Mouse (Mus musculus) R1 (cell line): ENCODE measurements around the gene Hgd.
"Not testable (repeated sequence)": the region's sequence is repeated elsewhere in the genome, so short reads cannot be mapped to it uniquely, and the experiment has no call there.

Experiments used
- DNase-seq: peaks from one replicate; pipeline ENCODE4 v3.0.0-alpha.2; 2018; ENCODE audit warnings: low read depth, low spot score

Gene Hgd

GRCm38 (mm10) chr16:37628336-37628735 lies 48.4 kb downstream of the Hgd start:
- DNase-seq = no peak

GRCm38 (mm10) chr16:37629011-37629410 lies 49.1 kb downstream of the Hgd start:
- no peak for DNase-seq

- no peak for DNase-seq
These were observed 54.6 kb downstream of the Hgd start for GRCm38 (mm10) chr16:37634578-37634977.

- DNase-seq = no peak
These were observed 55.1 kb downstream of the Hgd start for GRCm38 (mm10) chr16:37635095-37635494.

GRCm38 (mm10) chr16:37636107-37636506 lies 56.2 kb downstream of the Hgd start:
- DNase-seq = peak; percentile 31

GRCm38 (mm10) chr16:37637802-37638201 lies 57.8 kb downstream of the Hgd start:
- no peak for DNase-seq

GRCm38 (mm10) chr16:37640522-37640921 lies 60.6 kb downstream of the Hgd start:
- not testable (repeated sequence) for DNase-seq

GRCm38 (mm10) chr16:37644486-37644885 lies 64.5 kb downstream of the Hgd start:
- DNase-seq = no peak

- no peak for DNase-seq
These were observed 65.3 kb downstream of the Hgd start for GRCm38 (mm10) chr16:37645211-37645610.

GRCm38 (mm10) chr16:37645799-37646198 lies 65.8 kb downstream of the Hgd start:
- DNase-seq = no peak

GRCm38 (mm10) chr16:37647067-37647466 lies 67.1 kb downstream of the Hgd start:
- no peak for DNase-seq

GRCm38 (mm10) chr16:37647936-37648335 lies 68.0 kb downstream of the Hgd start:
- DNase-seq = no peak

- DNase-seq = no peak
These were observed 69.1 kb downstream of the Hgd start for GRCm38 (mm10) chr16:37649068-37649467.

- DNase-seq = peak; percentile 80
These were observed 71.5 kb downstream of the Hgd start for GRCm38 (mm10) chr16:37651467-37651866.

GRCm38 (mm10) chr16:37652654-37653053 lies 72.7 kb downstream of the Hgd start:
- no peak for DNase-seq

GRCm38 (mm10) chr16:37653058-37653457 lies 73.1 kb downstream of the Hgd start:
- DNase-seq = no peak

- DNase-seq = peak; percentile 98
These were observed 74.0 kb downstream of the Hgd start, which contains the start of gene Ndufb4 for GRCm38 (mm10) chr16:37653731-37654657. Gene Ndufb4, minus strand, starts transcription at chr16:37654453.

GRCm38 (mm10) chr16:37654831-37655455 lies 75.0 kb downstream of the Hgd start:
- DNase-seq = no peak

- DNase-seq = peak; percentile 88
These were observed 75.9 kb downstream of the Hgd start for GRCm38 (mm10) chr16:37655756-37656347.

- no peak for DNase-seq
These were observed 76.8 kb downstream of the Hgd start for GRCm38 (mm10) chr16:37656796-37657195.

- DNase-seq = no peak
These were observed 83.9 kb downstream of the Hgd start for GRCm38 (mm10) chr16:37663643-37664459.
